Mouse (Mus musculus) stomach, embryonic 16.5 days (tissue): Measurements from ENCODE around the gene Mab21l2. TPM values are rescaled to one million over a fixed set of nuclear protein-coding genes. Genes with fewer than 3 reads are reported as not detected.

Experiments
- ATAC-seq: fragments of 200-750 bp; cut with Nextera tagmentation; 2 replicates; pipeline ENCODE4 v1.8.0; 2017; ENCODE audit warnings: moderate number of reproducible peaks, moderate TSS enrichment; ENCODE audit not compliant: insufficient read depth, low FRiP score
- H3K27ac ChIP-seq: fragments of 300-500 bp; sonication (generic); 2 replicates; pipeline ENCODE4 v1.5.1; 2014; ENCODE audit warnings: low read length
- H3K27me3 ChIP-seq: fragments of 300-500 bp; sonication (generic); 2 replicates; pipeline ENCODE4 v1.6.1; 2014; ENCODE audit warnings: low read length, control low read depth, mixed read lengths; ENCODE audit not compliant: control insufficient read depth, insufficient read depth
- H3K36me3 ChIP-seq: fragments of 300-500 bp; sonication (generic); 2 replicates; pipeline ENCODE4 v1.6.1; 2014; ENCODE audit warnings: low read length; ENCODE audit not compliant: control insufficient read depth, insufficient read depth
- H3K4me1 ChIP-seq: fragments of 300-500 bp; sonication (generic); 2 replicates; pipeline ENCODE4 v1.6.1; 2014; ENCODE audit warnings: low read length, control low read depth, mixed read lengths; ENCODE audit not compliant: control insufficient read depth, insufficient read depth
- H3K4me2 ChIP-seq: fragments of 300-500 bp; sonication (generic); 2 replicates; pipeline ENCODE4 v1.6.1; 2014; ENCODE audit warnings: low read depth, low read length, mixed read lengths
- H3K4me3 ChIP-seq: fragments of 300-500 bp; sonication (generic); replicated peaks from 2 replicates; pipeline ENCODE4 v1.5.1; 2014; ENCODE audit warnings: mild to moderate bottlenecking, low read length
- H3K9ac ChIP-seq: fragments of 300-500 bp; sonication (generic); 2 replicates; pipeline ENCODE4 v1.6.1; 2014; ENCODE audit warnings: low read length
- H3K9me3 ChIP-seq: fragments of 300-500 bp; sonication (generic); replicated peaks from 2 replicates; pipeline ENCODE4 v1.6.1; 2016; ENCODE audit warnings: low read length, control low read depth; ENCODE audit not compliant: control insufficient read depth
- WGBS: fragments of 180-500 bp; shearing (Covaris S2); extraction: QIAGEN DNeasy Blood & Tissue Kit; methylation state at CpG from one replicate; pipeline ENCODE4 v1.1.7; 2014; 5-methylcytosine and 5-hydroxymethylcytosine counted together
- polyA plus RNA-seq: library from polyadenylated mRNA; unstranded; fragments of >200 nt; fragmentation: Nextera tagmentation; extraction: Ambion mirVana; gene quantifications from 2 replicates; pipeline ENCODE4 v1.2.1, GENCODE M21; 2015

Gene Mab21l2
- polyA plus RNA-seq = 10.3 and 11.8 TPM in 2 replicates

- Histone ChIP-seq H3K9ac (peak within 1 kb of the TSS; percentile 49), H3K27ac (0 out of 2 replicates have a peak within 1 kb of the TSS, but pooled peaks have one; percentile 47), H3K4me1 (peaks cover 6% of the 10 kb centered on the region; the same call in 1 of the 2 replicates), H3K4me3 (peak within 1 kb of the TSS; percentile 38), H3K27me3 (peaks cover 39% of the 10 kb centered on the region), H3K36me3 (no peaks in the 10 kb centered on the region), H3K4me2 (peak within 1 kb of the TSS; percentile 49), H3K9me3 (no peaks in the 10 kb centered on the region)
- ATAC-seq = peak; percentile 72; the same call in 1 of the 2 replicates
- WGBS = 8% methylated on average over 25 of the region's 25 CpGs
These were observed at the start of gene Mab21l2 for GRCm38 (mm10) chr3:86548091-86549015. Gene Mab21l2 (minus strand): TSS chr3:86548629.

GRCm38 (mm10) chr3:86575312-86575711 lies 26.9 kb upstream of the Mab21l2 start:
- H3K4me3 ChIP-seq = no peak overlapping the region
- ATAC-seq = no peak
- H3K9me3 ChIP-seq = no peaks in the 10 kb centered on the region
- H3K27ac ChIP-seq = no peak overlapping the region
- H3K9ac ChIP-seq = no peak overlapping the region
- no peaks in the 10 kb centered on the region for H3K27me3 ChIP-seq
- H3K36me3 ChIP-seq = no peaks in the 10 kb centered on the region
- H3K4me1 ChIP-seq = no peaks in the 10 kb centered on the region
- H3K4me2 ChIP-seq = no peak overlapping the region

GRCm38 (mm10) chr3:86572519-86573244 lies 24.3 kb upstream of the Mab21l2 start:
- Histone ChIP-seq H3K9ac (no peak overlapping the region), H3K4me1 (no peaks in the 10 kb centered on the region), H3K4me3 (no peak overlapping the region), H3K4me2 (no peak overlapping the region), H3K36me3 (no peaks in the 10 kb centered on the region), H3K9me3 (no peaks in the 10 kb centered on the region), H3K27me3 (no peaks in the 10 kb centered on the region), H3K27ac (no peak overlapping the region)
- ATAC-seq = no peak
- WGBS = 66% methylated on average over 3 of the region's 3 CpGs

GRCm38 (mm10) chr3:86571518-86571917 lies 23.1 kb upstream of the Mab21l2 start:
- ATAC-seq = no peak
- no peak overlapping the region for H3K27ac ChIP-seq
- H3K4me3 ChIP-seq = no peak overlapping the region
- H3K36me3 ChIP-seq = no peaks in the 10 kb centered on the region
- H3K9me3 ChIP-seq = no peaks in the 10 kb centered on the region
- no peaks in the 10 kb centered on the region for H3K4me1 ChIP-seq
- H3K4me2 ChIP-seq = no peak overlapping the region
- 44% methylated on average over 4 of the region's 4 CpGs for WGBS
- no peak overlapping the region for H3K9ac ChIP-seq
- no peaks in the 10 kb centered on the region for H3K27me3 ChIP-seq

- Histone ChIP-seq H3K36me3 (no peaks in the 10 kb centered on the region), H3K4me1 (no peaks in the 10 kb centered on the region), H3K27ac (no peak overlapping the region), H3K9ac (no peak overlapping the region), H3K4me3 (no peak overlapping the region), H3K9me3 (no peaks in the 10 kb centered on the region), H3K27me3 (no peaks in the 10 kb centered on the region), H3K4me2 (no peak overlapping the region)
- no peak for ATAC-seq
- 66% methylated on average over 4 of the region's 4 CpGs for WGBS
These were observed 18.9 kb upstream of the Mab21l2 start for GRCm38 (mm10) chr3:86567312-86567711.

GRCm38 (mm10) chr3:86561396-86561795 lies 13.0 kb upstream of the Mab21l2 start:
- no peak overlapping the region for H3K4me3 ChIP-seq
- H3K4me1 ChIP-seq = no peaks in the 10 kb centered on the region
- H3K4me2 ChIP-seq = no peak overlapping the region
- ATAC-seq = no peak
- no peaks in the 10 kb centered on the region for H3K9me3 ChIP-seq
- H3K9ac ChIP-seq = no peak overlapping the region
- no peaks in the 10 kb centered on the region for H3K27me3 ChIP-seq
- WGBS = 88% methylated on average over 1 of the region's 1 CpGs
- H3K27ac ChIP-seq = no peak overlapping the region
- no peaks in the 10 kb centered on the region for H3K36me3 ChIP-seq

- no peaks in the 10 kb centered on the region for H3K36me3 ChIP-seq
- no peak overlapping the region for H3K9ac ChIP-seq
- H3K27ac ChIP-seq = no peak overlapping the region
- WGBS = 90% methylated on average over 1 of the region's 1 CpGs
- H3K27me3 ChIP-seq = no peaks in the 10 kb centered on the region
- H3K4me1 ChIP-seq = no peaks in the 10 kb centered on the region
- no peak overlapping the region for H3K4me2 ChIP-seq
- no peak overlapping the region for H3K4me3 ChIP-seq
- H3K9me3 ChIP-seq = no peaks in the 10 kb centered on the region
- no peak for ATAC-seq
These were observed 12.6 kb upstream of the Mab21l2 start for GRCm38 (mm10) chr3:86561023-86561344.

GRCm38 (mm10) chr3:86560281-86561022 lies 12.0 kb upstream of the Mab21l2 start:
- H3K9me3 ChIP-seq = no peaks in the 10 kb centered on the region
- 68% methylated on average over 4 of the region's 4 CpGs for WGBS
- no peaks in the 10 kb centered on the region for H3K4me1 ChIP-seq
- no peak overlapping the region for H3K27ac ChIP-seq
- H3K27me3 ChIP-seq = no peaks in the 10 kb centered on the region
- H3K4me3 ChIP-seq = no peak overlapping the region
- no peaks in the 10 kb centered on the region for H3K36me3 ChIP-seq
- no peak overlapping the region for H3K4me2 ChIP-seq
- ATAC-seq = no peak
- no peak overlapping the region for H3K9ac ChIP-seq
